Mouse (Mus musculus) heart, postnatal 0 days (tissue): ENCODE measurements around the gene Gm49416. TPM values are rescaled to one million over a fixed set of nuclear protein-coding genes. Genes with fewer than 3 reads are reported as not detected.

Source experiments
- ATAC-seq: fragments of 200-750 bp; cut with Nextera tagmentation; 2 replicates; pipeline ENCODE4 v1.8.0; 2017; ENCODE audit warnings: low read depth, moderate number of reproducible peaks, moderate library complexity; ENCODE audit not compliant: insufficient read depth
- DNase-seq: peaks from one replicate; pipeline ENCODE4 v3.0.0-alpha.2; 2016; ENCODE audit warnings: low spot score
- H3K27ac ChIP-seq: fragments of 300-500 bp; sonication (generic); 2 replicates; pipeline ENCODE4 v1.5.1; 2014; ENCODE audit warnings: low read depth, mild to moderate bottlenecking
- H3K27me3 ChIP-seq: fragments of 300-500 bp; sonication (generic); 2 replicates; pipeline ENCODE4 v1.6.1; 2014; ENCODE audit warnings: low read length, mixed read lengths; ENCODE audit not compliant: control insufficient read depth, insufficient read depth
- H3K36me3 ChIP-seq: fragments of 300-500 bp; sonication (generic); replicated peaks from 2 replicates; pipeline ENCODE4 v1.6.1; 2014; ENCODE audit warnings: low read length, mixed read lengths; ENCODE audit not compliant: control insufficient read depth, insufficient read depth
- H3K4me1 ChIP-seq: fragments of 300-500 bp; sonication (generic); 2 replicates; pipeline ENCODE4 v1.6.1; 2014; ENCODE audit warnings: antibody characterized with exemption; ENCODE audit not compliant: control insufficient read depth, insufficient read depth
- H3K4me2 ChIP-seq: fragments of 300-500 bp; sonication (generic); 2 replicates; pipeline ENCODE4 v1.6.1; 2014; ENCODE audit warnings: low read depth, mild to moderate bottlenecking, low read length, moderate library complexity
- H3K4me3 ChIP-seq: fragments of 300-500 bp; sonication (generic); 2 replicates; pipeline ENCODE4 v1.5.1; 2014; ENCODE audit warnings: low read depth, low read length
- H3K9ac ChIP-seq: fragments of 300-500 bp; sonication (generic); replicated peaks from 2 replicates; pipeline ENCODE4 v1.6.1; 2014; ENCODE audit warnings: low read depth, low read length, mixed read lengths
- H3K9me3 ChIP-seq: fragments of 300-500 bp; sonication (generic); replicated peaks from 2 replicates; pipeline ENCODE4 v1.6.1; 2016; ENCODE audit warnings: low read length; ENCODE audit not compliant: control insufficient read depth
- CTCF ChIP-seq: IDR thresholded peaks from 2 replicates; pipeline ENCODE4 v1.5.1; 2016; ENCODE audit warnings: antibody characterized with exemption, control low read depth, low read depth
- EP300 ChIP-seq: IDR thresholded peaks from 2 replicates; pipeline ENCODE4 v1.6.1; 2016; ENCODE audit warnings: antibody characterized with exemption, low read depth
- WGBS: fragments of 180-500 bp; shearing (Covaris S2); extraction: QIAGEN DNeasy Blood & Tissue Kit; methylation state at CpG from one replicate; pipeline ENCODE4 v1.1.7; 2014; 5-methylcytosine and 5-hydroxymethylcytosine counted together
- polyA plus RNA-seq: library from polyadenylated mRNA; unstranded; fragments of >200 nt; fragmentation: Nextera tagmentation; extraction: Ambion mirVana; gene quantifications from 2 replicates; pipeline ENCODE4 v1.2.1, GENCODE M21; 2015
- total RNA-seq: library from RNA; depleted of rRNA; stranded (reverse); fragments of >200 nt; gene quantifications from 2 replicates; pipeline ENCODE4 v1.2.3, GENCODE M21; 2014; ENCODE audit warnings: low replicate concordance

The Gm49416 gene
- total and polyA plus RNA-seq, 2 experiments from 2014 or later: not detected

- TF ChIP-seq CTCF (no peak), EP300 (no peak)
- Histone ChIP-seq H3K4me1 (peaks cover 18% of the 10 kb centered on the region), H3K27me3 (no peaks in the 10 kb centered on the region), H3K9me3 (no peaks in the 10 kb centered on the region), H3K4me3 (no peak overlapping the region), H3K4me2 (no peak overlapping the region), H3K27ac (no peak overlapping the region), H3K36me3 (peaks cover 29% of the 10 kb centered on the region), H3K9ac (no peak overlapping the region)
- 81% methylated on average over 6 of the region's 6 CpGs for WGBS
- DNase-seq (no peak), ATAC-seq (no peak)
These were observed 45.8 kb upstream of the Gm49416 start for GRCm38 (mm10) chr19:8842961-8843360.

GRCm38 (mm10) chr19:8844371-8845129 is 44.2 kb upstream of the Gm49416 start:
- peaks cover 36% of the 10 kb centered on the region for H3K36me3 ChIP-seq
- peaks cover 5% of the 10 kb centered on the region; the same call in 1 of the 2 replicates for H3K4me1 ChIP-seq
- WGBS: 68% methylated on average over 5 of the region's 5 CpGs
- H3K4me3 ChIP-seq: no peak overlapping the region
- H3K9me3 ChIP-seq: no peaks in the 10 kb centered on the region
- no peak overlapping the region for H3K27ac ChIP-seq
- H3K27me3 ChIP-seq: no peaks in the 10 kb centered on the region
- H3K9ac ChIP-seq: no peak overlapping the region
- DNase-seq: peak; percentile 58
- peak; percentile 4; the same call in 1 of the 2 replicates for ATAC-seq
- no peak overlapping the region for H3K4me2 ChIP-seq
- TF ChIP-seq CTCF (peak; percentile 73), EP300 (no peak)

GRCm38 (mm10) chr19:8848356-8848755 is 40.4 kb upstream of the Gm49416 start:
- DNase-seq (no peak), ATAC-seq (no peak)
- Histone ChIP-seq H3K4me2 (no peak overlapping the region), H3K27me3 (no peaks in the 10 kb centered on the region), H3K36me3 (peaks cover 31% of the 10 kb centered on the region), H3K9ac (no peak overlapping the region), H3K9me3 (no peaks in the 10 kb centered on the region), H3K4me3 (no peak overlapping the region), H3K4me1 (no peaks in the 10 kb centered on the region), H3K27ac (no peak overlapping the region)
- TF ChIP-seq CTCF (no peak), EP300 (no peak)
- 79% methylated on average over 5 of the region's 5 CpGs for WGBS

- ATAC-seq (peak; percentile 76), DNase-seq (peak; percentile 67)
- H3K9me3 ChIP-seq: no peaks in the 10 kb centered on the region
- H3K27ac ChIP-seq: peak within 1 kb of the TSS; percentile 34
- TF ChIP-seq CTCF (no peak), EP300 (no peak)
- no peaks in the 10 kb centered on the region for H3K4me1 ChIP-seq
- no peak within 1 kb of the TSS for H3K4me3 ChIP-seq
- 14% methylated on average over 7 of the region's 7 CpGs for WGBS
- H3K4me2 ChIP-seq: peak within 1 kb of the TSS; percentile 4; the same call in 1 of the 2 replicates
- peaks cover 31% of the 10 kb centered on the region for H3K36me3 ChIP-seq
- no peaks in the 10 kb centered on the region for H3K27me3 ChIP-seq
- H3K9ac ChIP-seq: no peak within 1 kb of the TSS
These were observed 38.3 kb upstream of the Gm49416 start, which contains the start of gene Lrrn4cl for GRCm38 (mm10) chr19:8850402-8850901. Gene Lrrn4cl, plus strand, starts transcription at chr19:8850768.

GRCm38 (mm10) chr19:8851639-8852038 is 37.1 kb upstream of the Gm49416 start:
- 60% methylated on average over 7 of the region's 7 CpGs for WGBS

More at GRCm38 (mm10) chr19:8851639-8852038, 37.1 kb upstream of the Gm49416 start:
- Histone ChIP-seq H3K4me2 (no peak overlapping the region), H3K27ac (no peak overlapping the region), H3K9ac (no peak overlapping the region), H3K36me3 (peaks cover 21% of the 10 kb centered on the region), H3K4me1 (no peaks in the 10 kb centered on the region), H3K4me3 (no peak overlapping the region), H3K27me3 (no peaks in the 10 kb centered on the region), H3K9me3 (no peaks in the 10 kb centered on the region)
- DNase-seq (no peak), ATAC-seq (no peak)
- no peak for TF ChIP-seq EP300
- no peak for TF ChIP-seq CTCF
